Mouse (Mus musculus) olfactory bulb, adult 2 months (tissue): Measurements from ENCODE around the gene Actr1b.

Experiments used
- CTCF ChIP-seq: fragments of 200-500 bp; IDR thresholded peaks from 2 replicates; pipeline ENCODE4 v1.5.1; 2012; ENCODE audit warnings: low read depth, mild to moderate bottlenecking, low read length, moderate library complexity; ENCODE audit not compliant: insufficient read depth
- POLR2A ChIP-seq: fragments of 200-500 bp; IDR thresholded peaks from 2 replicates; pipeline ENCODE4 v1.6.1; 2012; ENCODE audit warnings: mild to moderate bottlenecking, low read depth, low read length, moderate library complexity; ENCODE audit not compliant: insufficient read depth

GRCm38 (mm10) chr1:36758553-36758952, 44.3 kb upstream of the Actr1b start:
- TF ChIP-seq CTCF (no peak), POLR2A (no peak)
